Mouse (Mus musculus) bone marrow macrophage, adult 2 months (primary cell): Measurements from ENCODE around the gene 1700021F05Rik.

ENCODE experiments used
- CTCF ChIP-seq: IDR thresholded peaks from 2 replicates; pipeline ENCODE4 v1.5.1; 2012; ENCODE audit warnings: low read depth, mild to moderate bottlenecking, low read length, moderate library complexity
- POLR2A ChIP-seq: IDR thresholded peaks from 2 replicates; pipeline ENCODE4 v1.6.1; 2012; ENCODE audit warnings: mild to moderate bottlenecking, low read depth, low read length, borderline replicate concordance

DNA sequence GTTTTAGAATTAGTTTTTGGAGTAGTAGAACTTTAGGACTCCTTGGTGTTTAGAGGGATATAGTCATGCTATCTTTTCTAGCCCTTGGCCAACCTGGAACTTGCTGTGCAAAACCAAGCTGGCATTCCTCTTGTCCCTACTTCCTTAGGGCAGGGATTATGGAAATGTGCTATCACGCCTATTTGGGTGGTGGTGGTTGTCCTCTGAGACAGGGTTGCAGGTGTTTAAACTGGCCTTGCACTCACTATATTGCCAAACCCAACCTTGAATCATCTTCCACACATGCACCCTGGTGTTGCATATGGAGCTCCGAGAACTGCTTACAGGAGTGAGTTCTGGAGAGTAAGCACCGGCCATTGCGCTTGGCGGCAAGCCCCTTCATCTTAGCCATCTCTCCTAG, 58.8 kb downstream of the 1700021F05Rik start:
- TF ChIP-seq CTCF (no peak), POLR2A (no peak)
